Mouse (Mus musculus): Measurements from ENCODE around the gene Tmbim6. TPM values are rescaled to one million over a fixed set of nuclear protein-coding genes. Genes with fewer than 3 reads are reported as not detected.

The Tmbim6 gene
- polyA plus RNA-seq, 1 experiment from 2014 or later, result 327 TPM

DNA sequence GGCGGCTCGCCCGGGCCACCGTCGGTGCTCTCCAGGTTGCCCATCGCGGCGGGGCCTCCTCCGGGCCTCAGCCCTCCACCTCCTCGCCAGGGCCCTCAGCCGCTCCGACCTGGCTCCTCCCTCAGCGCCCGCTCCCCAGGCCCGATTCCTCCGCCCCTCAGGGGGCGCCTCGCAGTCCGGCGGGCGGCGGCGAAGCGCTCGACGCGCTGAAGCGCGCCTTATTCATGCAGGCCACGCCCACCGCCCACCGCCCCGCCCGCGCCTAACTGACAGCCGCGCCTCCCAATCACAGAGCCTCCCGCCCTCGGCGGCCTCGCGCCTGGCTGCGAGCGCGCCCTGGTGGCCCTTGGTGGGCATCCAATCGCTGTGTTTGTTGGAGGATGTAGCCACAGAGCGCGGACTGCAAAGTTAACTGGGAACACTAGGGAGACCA, 22.4 kb upstream of the Tmbim6 start, which contains the start of gene Fmnl3:
Fmnl3 (minus strand) TSS at position 224 of the 433 bp plus-strand sequence.
- peak; percentile 97 for DNase-seq
- peak within 1 kb of the TSS; percentile 90 for H3K27ac ChIP-seq (ENCODE audit: low read depth)
- WGBS, result under 1% methylated on average over 48 of the region's 48 CpGs
- H3K27me3 ChIP-seq (ENCODE audit: insufficient read depth, low read length), result no peaks in the 10 kb centered on the region
- H3K4me1 ChIP-seq (ENCODE audit: insufficient read depth), result 0 out of 2 replicates have a peak, but pooled peaks cover 2% of the 10 kb centered on the region
- H3K4me2 ChIP-seq, result peak within 1 kb of the TSS; percentile 64
- H3K9ac ChIP-seq, result peak within 1 kb of the TSS; percentile 82
- peak within 1 kb of the TSS; percentile 89 for H3K4me3 ChIP-seq (ENCODE audit: low read depth, low read length)
- no peaks in the 10 kb centered on the region for H3K9me3 ChIP-seq (ENCODE audit: low read depth, low read length)
- ATAC-seq (ENCODE audit: insufficient read depth), result peak; percentile 97
- TF ChIP-seq CTCF (IDR thresholded peaks at IDR 0.05; ENCODE audit: low read depth), result peak; percentile 86
- no peaks in the 10 kb centered on the region for H3K36me3 ChIP-seq (ENCODE audit: insufficient read depth)

DNA sequence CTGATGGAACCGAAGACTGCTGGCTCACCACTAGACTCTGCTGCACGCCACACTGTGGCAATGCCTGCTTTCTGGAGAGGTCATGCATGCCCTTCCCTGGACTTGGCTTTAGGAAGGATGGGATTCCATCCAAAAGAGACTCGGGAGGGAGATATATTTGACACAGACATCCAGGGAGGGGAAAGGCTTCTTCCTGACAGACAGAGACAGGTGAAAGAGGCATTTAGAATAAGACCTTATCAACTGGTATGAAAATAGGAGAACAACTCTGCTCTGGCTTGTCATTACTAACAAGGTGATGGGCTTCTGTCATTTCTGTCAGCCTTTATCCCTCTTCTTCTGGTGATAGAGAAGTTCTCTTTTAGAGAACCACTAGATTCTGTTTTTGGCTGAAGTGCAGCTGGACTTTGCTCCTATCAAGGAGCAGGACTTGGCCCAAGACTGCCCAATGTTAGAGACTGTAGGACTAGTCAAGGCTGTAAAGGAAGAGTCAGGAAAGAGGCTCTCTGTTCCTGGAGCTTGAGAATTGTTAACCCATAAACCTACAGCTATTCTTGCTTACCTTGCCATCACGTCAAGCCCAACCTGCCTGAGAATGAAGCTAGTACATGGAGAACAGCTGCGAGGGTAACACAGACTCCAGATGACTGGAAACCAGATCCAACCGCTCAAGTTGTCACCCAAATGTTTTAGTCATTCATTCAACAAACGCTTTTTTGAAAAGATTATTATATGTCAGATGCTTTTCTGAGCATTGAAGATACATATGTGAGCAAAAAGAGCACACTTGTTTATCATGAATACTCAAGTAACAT, 20.9 kb upstream of the Tmbim6 start:
- no peak for TF ChIP-seq CTCF (IDR thresholded peaks at IDR 0.05; ENCODE audit: low read depth)
- no peak for DNase-seq
- no peaks in the 10 kb centered on the region for H3K27me3 ChIP-seq (ENCODE audit: insufficient read depth, low read length)
- no peaks in the 10 kb centered on the region for H3K36me3 ChIP-seq (ENCODE audit: insufficient read depth)
- H3K4me1 ChIP-seq (ENCODE audit: insufficient read depth), result 0 out of 2 replicates have a peak, but pooled peaks cover 2% of the 10 kb centered on the region
- no peak overlapping the region for H3K9ac ChIP-seq
- WGBS, result 84% methylated on average over 7 of the region's 7 CpGs
- H3K9me3 ChIP-seq (ENCODE audit: low read depth, low read length), result no peaks in the 10 kb centered on the region
- H3K27ac ChIP-seq (ENCODE audit: low read depth), result no peak overlapping the region
- ATAC-seq (ENCODE audit: insufficient read depth), result no peak
- no peak overlapping the region for H3K4me2 ChIP-seq
- no peak overlapping the region for H3K4me3 ChIP-seq (ENCODE audit: low read depth, low read length)

DNA sequence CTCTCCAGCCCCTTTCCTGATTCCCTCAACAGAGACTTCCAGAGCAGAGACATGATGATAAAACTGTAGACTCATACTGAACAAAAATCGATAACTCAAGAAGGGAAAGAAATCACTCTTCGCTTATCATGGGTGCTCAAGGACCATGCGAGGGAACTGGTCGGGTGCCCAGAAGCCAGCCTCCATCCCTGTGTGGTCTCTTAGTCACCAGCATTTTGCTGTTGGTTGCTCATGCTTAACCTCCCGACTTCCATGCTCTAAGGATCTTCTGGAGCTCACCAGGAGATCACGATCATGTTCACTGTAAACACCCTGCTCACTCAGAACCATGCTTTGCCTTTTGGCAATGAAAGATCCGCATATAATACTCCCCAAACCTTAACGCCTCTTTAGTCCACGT, 19.9 kb upstream of the Tmbim6 start:
- no peak overlapping the region for H3K4me3 ChIP-seq (ENCODE audit: low read depth, low read length)
- DNase-seq (no peak), ATAC-seq (ENCODE audit: insufficient read depth) (no peak)
- 0 out of 2 replicates have a peak, but pooled peaks cover 2% of the 10 kb centered on the region for H3K4me1 ChIP-seq (ENCODE audit: insufficient read depth)
- no peaks in the 10 kb centered on the region for H3K9me3 ChIP-seq (ENCODE audit: low read depth, low read length)
- no peaks in the 10 kb centered on the region for H3K36me3 ChIP-seq (ENCODE audit: insufficient read depth)
- no peak for TF ChIP-seq CTCF (IDR thresholded peaks at IDR 0.05; ENCODE audit: low read depth)
- 75% methylated on average over 9 of the region's 9 CpGs for WGBS
- H3K27me3 ChIP-seq (ENCODE audit: insufficient read depth, low read length), result no peaks in the 10 kb centered on the region
- no peak overlapping the region for H3K9ac ChIP-seq
- no peak overlapping the region for H3K4me2 ChIP-seq
- H3K27ac ChIP-seq (ENCODE audit: low read depth), result no peak overlapping the region

DNA sequence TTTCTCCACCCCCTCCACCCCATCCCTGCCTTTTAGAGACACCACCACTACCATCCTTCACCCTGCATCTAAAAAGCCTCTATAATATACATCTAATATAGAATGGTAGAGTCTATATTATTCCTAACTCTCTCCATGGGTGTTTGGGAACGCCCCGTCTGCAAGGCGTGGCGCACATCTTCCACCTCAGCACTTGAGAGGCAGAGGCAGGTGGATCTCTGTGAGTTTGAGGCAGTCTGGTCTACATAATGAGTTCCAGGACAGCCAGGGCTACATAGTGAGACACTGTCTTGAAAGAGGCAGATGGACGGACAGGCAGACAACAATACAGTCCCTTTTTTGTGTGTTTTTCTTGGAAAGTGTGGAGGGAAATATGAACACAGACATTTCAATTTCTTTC, 17.6 kb upstream of the Tmbim6 start:
- Histone ChIP-seq H3K4me1 (ENCODE audit: insufficient read depth) (no peaks in the 10 kb centered on the region), H3K9me3 (ENCODE audit: low read depth, low read length) (peaks cover 5% of the 10 kb centered on the region; the same call in 1 of the 2 replicates), H3K9ac (no peak overlapping the region), H3K36me3 (ENCODE audit: insufficient read depth) (no peaks in the 10 kb centered on the region), H3K27ac (ENCODE audit: low read depth) (no peak overlapping the region), H3K4me3 (ENCODE audit: low read depth, low read length) (no peak overlapping the region), H3K27me3 (ENCODE audit: insufficient read depth, low read length) (no peaks in the 10 kb centered on the region), H3K4me2 (no peak overlapping the region)
- ATAC-seq (ENCODE audit: insufficient read depth) (no peak), DNase-seq (no peak)
- TF ChIP-seq CTCF (IDR thresholded peaks at IDR 0.05; ENCODE audit: low read depth), result no peak
- WGBS, result 84% methylated on average over 5 of the region's 5 CpGs

- ATAC-seq (ENCODE audit: insufficient read depth), result no peak
- Histone ChIP-seq H3K27ac (ENCODE audit: low read depth) (no peak overlapping the region), H3K9me3 (ENCODE audit: low read depth, low read length) (peaks cover 5% of the 10 kb centered on the region; the same call in 1 of the 2 replicates), H3K36me3 (ENCODE audit: insufficient read depth) (no peaks in the 10 kb centered on the region), H3K4me3 (ENCODE audit: low read depth, low read length) (no peak overlapping the region), H3K27me3 (ENCODE audit: insufficient read depth, low read length) (no peaks in the 10 kb centered on the region), H3K9ac (no peak overlapping the region), H3K4me1 (ENCODE audit: insufficient read depth) (no peaks in the 10 kb centered on the region), H3K4me2 (no peak overlapping the region)
- no peak for DNase-seq
- 86% methylated on average over 3 of the region's 3 CpGs for WGBS
- TF ChIP-seq CTCF (IDR thresholded peaks at IDR 0.05; ENCODE audit: low read depth), result no peak
Measured at GRCm38 (mm10) chr15:99375581-99375980, 17.1 kb upstream of the Tmbim6 start.

- Histone ChIP-seq H3K9me3 (ENCODE audit: low read depth, low read length) (peaks cover 5% of the 10 kb centered on the region; the same call in 1 of the 2 replicates), H3K9ac (no peak overlapping the region), H3K27ac (ENCODE audit: low read depth) (no peak overlapping the region), H3K4me2 (no peak overlapping the region), H3K36me3 (ENCODE audit: insufficient read depth) (no peaks in the 10 kb centered on the region), H3K27me3 (ENCODE audit: insufficient read depth, low read length) (no peaks in the 10 kb centered on the region), H3K4me1 (ENCODE audit: insufficient read depth) (no peaks in the 10 kb centered on the region), H3K4me3 (ENCODE audit: low read depth, low read length) (no peak overlapping the region)
- 91% methylated on average over 5 of the region's 5 CpGs for WGBS
- DNase-seq (no peak), ATAC-seq (ENCODE audit: insufficient read depth) (no peak)
- no peak for TF ChIP-seq CTCF (IDR thresholded peaks at IDR 0.05; ENCODE audit: low read depth)
Measured at GRCm38 (mm10) chr15:99376240-99376639, 16.4 kb upstream of the Tmbim6 start.

DNA sequence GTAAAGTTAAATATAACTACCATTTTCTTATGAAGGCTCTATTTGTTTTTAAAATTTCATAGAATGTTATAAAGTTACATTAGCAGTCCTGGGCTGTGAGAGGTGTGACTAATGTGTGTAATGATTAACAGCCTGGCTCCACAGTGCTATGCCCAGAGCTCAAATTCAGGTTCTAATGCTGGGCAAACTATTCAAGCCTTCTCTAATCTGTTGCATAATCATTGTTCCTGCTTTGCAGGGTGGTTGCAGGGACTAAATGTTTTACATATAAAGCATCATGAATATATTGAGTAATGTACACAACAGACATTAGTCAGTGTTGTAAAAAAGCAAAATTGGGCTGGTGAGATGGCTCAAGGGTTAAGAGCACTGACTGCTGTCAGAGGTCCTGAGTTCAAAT, 9.8 kb upstream of the Tmbim6 start:
- H3K27ac ChIP-seq (ENCODE audit: low read depth), result no peak overlapping the region
- no peak overlapping the region for H3K4me2 ChIP-seq
- DNase-seq, result peak; percentile 44
- no peaks in the 10 kb centered on the region for H3K36me3 ChIP-seq (ENCODE audit: insufficient read depth)
- H3K27me3 ChIP-seq (ENCODE audit: insufficient read depth, low read length), result no peaks in the 10 kb centered on the region
- H3K9ac ChIP-seq, result no peak overlapping the region
- peaks cover 5% of the 10 kb centered on the region; the same call in 1 of the 2 replicates for H3K9me3 ChIP-seq (ENCODE audit: low read depth, low read length)
- no peak for ATAC-seq (ENCODE audit: insufficient read depth)
- H3K4me3 ChIP-seq (ENCODE audit: low read depth, low read length), result no peak overlapping the region
- no peaks in the 10 kb centered on the region for H3K4me1 ChIP-seq (ENCODE audit: insufficient read depth)
- no peak for TF ChIP-seq CTCF (IDR thresholded peaks at IDR 0.05; ENCODE audit: low read depth)
